Mouse (Mus musculus): Measurements from ENCODE around the gene Frmpd1. TPM values are rescaled to one million over a fixed set of nuclear protein-coding genes. Genes with fewer than 3 reads are reported as not detected.

Frmpd1 gene
- polyA plus RNA-seq, 1 experiment, result not detected

- no peak for TF ChIP-seq POLR2A (IDR thresholded peaks at IDR 0.05; ENCODE audit: borderline replicate concordance, low read depth, low read length)
- TF ChIP-seq CTCF (IDR thresholded peaks at IDR 0.05; ENCODE audit: low read depth, low read length), result no peak
- H3K27ac ChIP-seq (ENCODE audit: insufficient read depth, low read depth, low read length), result no peak overlapping the region
- H3K4me3 ChIP-seq (ENCODE audit: insufficient read depth, low read length), result no peak overlapping the region
- H3K4me1 ChIP-seq (ENCODE audit: control insufficient read depth, insufficient read depth, low read length), result no peaks in the 10 kb centered on the region
Measured at GRCm38 (mm10) chr4:45165955-45166354, 18.7 kb upstream of the Frmpd1 start.

GRCm38 (mm10) chr4:45171340-45171739 is 13.3 kb upstream of the Frmpd1 start:
- TF ChIP-seq CTCF (IDR thresholded peaks at IDR 0.05; ENCODE audit: low read depth, low read length) (no peak), POLR2A (IDR thresholded peaks at IDR 0.05; ENCODE audit: borderline replicate concordance, low read depth, low read length) (no peak)
- Histone ChIP-seq H3K27ac (ENCODE audit: insufficient read depth, low read depth, low read length) (no peak overlapping the region), H3K4me3 (ENCODE audit: insufficient read depth, low read length) (no peak overlapping the region), H3K4me1 (ENCODE audit: control insufficient read depth, insufficient read depth, low read length) (no peaks in the 10 kb centered on the region)

- no peak for TF ChIP-seq POLR2A (IDR thresholded peaks at IDR 0.05; ENCODE audit: borderline replicate concordance, low read depth, low read length)
- TF ChIP-seq CTCF (IDR thresholded peaks at IDR 0.05; ENCODE audit: low read depth, low read length), result no peak
- H3K4me1 ChIP-seq (ENCODE audit: control insufficient read depth, insufficient read depth, low read length), result 0 out of 2 replicates have a peak, but pooled peaks cover 2% of the 10 kb centered on the region
- H3K27ac ChIP-seq (ENCODE audit: insufficient read depth, low read depth, low read length), result no peak overlapping the region
- H3K4me3 ChIP-seq (ENCODE audit: insufficient read depth, low read length), result peak overlapping the region; percentile 64
Measured at GRCm38 (mm10) chr4:45183818-45184520, 706 bp upstream of the Frmpd1 start.

GRCm38 (mm10) chr4:45185331-45185669 is 625 bp downstream of the Frmpd1 start:
- 0 out of 2 replicates have a peak, but pooled peaks cover 2% of the 10 kb centered on the region for H3K4me1 ChIP-seq (ENCODE audit: control insufficient read depth, insufficient read depth, low read length)
- no peak overlapping the region for H3K27ac ChIP-seq (ENCODE audit: insufficient read depth, low read depth, low read length)
- no peak for TF ChIP-seq CTCF (IDR thresholded peaks at IDR 0.05; ENCODE audit: low read depth, low read length)
- no peak for TF ChIP-seq POLR2A (IDR thresholded peaks at IDR 0.05; ENCODE audit: borderline replicate concordance, low read depth, low read length)
- peak overlapping the region; percentile 64 for H3K4me3 ChIP-seq (ENCODE audit: insufficient read depth, low read length)

GRCm38 (mm10) chr4:45198296-45198695 is 13.6 kb downstream of the Frmpd1 start:
- H3K4me1 ChIP-seq (ENCODE audit: control insufficient read depth, insufficient read depth, low read length), result no peaks in the 10 kb centered on the region

DNA sequence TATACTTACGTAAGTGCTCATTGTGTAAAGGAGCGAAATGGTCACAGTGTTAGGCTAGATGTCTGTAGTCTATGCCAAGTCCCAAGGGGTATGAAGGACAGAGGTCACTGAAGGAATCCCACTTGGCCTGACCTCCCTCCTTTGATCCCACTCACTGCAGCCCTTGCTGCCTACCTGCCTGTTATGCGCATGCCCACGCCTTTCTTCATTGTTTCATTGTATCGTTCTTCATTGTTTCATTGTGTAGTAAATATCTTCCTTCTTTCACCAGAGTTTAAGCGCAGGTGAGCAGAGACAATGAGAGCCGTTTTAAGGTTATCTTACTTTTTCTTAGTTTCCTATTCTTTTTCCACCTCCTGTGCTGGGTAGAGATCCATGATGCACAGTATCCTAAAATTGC is 18.6 kb downstream of the Frmpd1 start:
- no peak for TF ChIP-seq CTCF (IDR thresholded peaks at IDR 0.05; ENCODE audit: low read depth, low read length)
- TF ChIP-seq POLR2A (IDR thresholded peaks at IDR 0.05; ENCODE audit: borderline replicate concordance, low read depth, low read length), result no peak
- Histone ChIP-seq H3K4me1 (ENCODE audit: control insufficient read depth, insufficient read depth, low read length) (no peaks in the 10 kb centered on the region), H3K27ac (ENCODE audit: insufficient read depth, low read depth, low read length) (no peak overlapping the region), H3K4me3 (ENCODE audit: insufficient read depth, low read length) (no peak overlapping the region)

More at GRCm38 (mm10) chr4:45198296-45198695, 13.6 kb downstream of the Frmpd1 start:
- no peak overlapping the region for H3K27ac ChIP-seq (ENCODE audit: insufficient read depth, low read depth, low read length)
- H3K4me3 ChIP-seq (ENCODE audit: insufficient read depth, low read length), result no peak overlapping the region
- TF ChIP-seq POLR2A (IDR thresholded peaks at IDR 0.05; ENCODE audit: borderline replicate concordance, low read depth, low read length) (no peak), CTCF (IDR thresholded peaks at IDR 0.05; ENCODE audit: low read depth, low read length) (no peak)

DNA sequence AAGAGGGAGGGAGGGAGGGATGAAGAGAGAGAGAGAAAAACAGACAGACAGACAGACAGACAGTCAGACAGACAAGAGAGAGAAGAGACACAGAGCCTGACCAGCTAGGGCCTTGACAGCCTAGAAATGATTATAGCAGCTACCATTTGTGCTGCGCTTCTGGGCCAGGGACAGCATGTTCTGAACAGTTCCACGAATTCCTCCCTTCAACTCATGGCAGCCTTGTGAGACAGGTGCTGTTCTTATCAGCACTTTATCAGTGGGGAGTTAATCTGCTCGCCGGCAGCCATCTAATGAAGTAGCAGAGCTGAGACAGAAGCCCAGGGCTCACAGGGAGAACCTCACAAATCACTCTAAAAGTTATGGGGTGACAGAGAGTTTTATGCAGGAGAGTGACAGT is 22.8 kb downstream of the Frmpd1 start:
- no peak overlapping the region for H3K4me3 ChIP-seq (ENCODE audit: insufficient read depth, low read length)
- H3K27ac ChIP-seq (ENCODE audit: insufficient read depth, low read depth, low read length), result no peak overlapping the region
- TF ChIP-seq CTCF (IDR thresholded peaks at IDR 0.05; ENCODE audit: low read depth, low read length) (no peak), POLR2A (IDR thresholded peaks at IDR 0.05; ENCODE audit: borderline replicate concordance, low read depth, low read length) (no peak)
- H3K4me1 ChIP-seq (ENCODE audit: control insufficient read depth, insufficient read depth, low read length), result no peaks in the 10 kb centered on the region

- Histone ChIP-seq H3K4me1 (ENCODE audit: control insufficient read depth, insufficient read depth, low read length) (no peaks in the 10 kb centered on the region), H3K27ac (ENCODE audit: insufficient read depth, low read depth, low read length) (no peak overlapping the region), H3K4me3 (ENCODE audit: insufficient read depth, low read length) (no peak overlapping the region)
- no peak for TF ChIP-seq POLR2A (IDR thresholded peaks at IDR 0.05; ENCODE audit: borderline replicate concordance, low read depth, low read length)
- no peak for TF ChIP-seq CTCF (IDR thresholded peaks at IDR 0.05; ENCODE audit: low read depth, low read length)
Measured at GRCm38 (mm10) chr4:45208832-45209363, 24.2 kb downstream of the Frmpd1 start.

- Histone ChIP-seq H3K27ac (ENCODE audit: insufficient read depth, low read depth, low read length) (no peak overlapping the region), H3K4me1 (ENCODE audit: control insufficient read depth, insufficient read depth, low read length) (no peaks in the 10 kb centered on the region), H3K4me3 (ENCODE audit: insufficient read depth, low read length) (no peak overlapping the region)
- no peak for TF ChIP-seq POLR2A (IDR thresholded peaks at IDR 0.05; ENCODE audit: borderline replicate concordance, low read depth, low read length)
- TF ChIP-seq CTCF (IDR thresholded peaks at IDR 0.05; ENCODE audit: low read depth, low read length), result no peak
Measured at GRCm38 (mm10) chr4:45212342-45213063, 27.8 kb downstream of the Frmpd1 start.

DNA sequence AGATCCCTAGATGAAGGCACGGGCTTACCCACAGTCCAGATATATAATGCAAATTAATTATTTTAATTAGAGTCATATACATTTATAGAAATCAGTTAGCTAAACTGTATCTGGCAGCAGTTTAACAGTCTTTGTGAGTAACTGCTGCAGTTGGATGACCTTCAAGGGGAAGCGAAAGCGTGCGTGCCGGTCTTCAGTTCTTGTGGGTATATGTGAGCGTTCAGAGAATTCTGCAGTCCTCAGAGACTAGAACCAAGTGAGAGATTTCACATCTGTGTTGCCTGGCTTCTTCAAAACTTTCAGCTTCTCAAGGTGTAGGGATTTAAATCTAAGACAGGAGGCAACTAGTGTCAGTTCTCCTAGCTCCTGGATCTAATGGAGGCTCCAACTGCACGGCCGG is 35.3 kb downstream of the Frmpd1 start:
- H3K4me1 ChIP-seq (ENCODE audit: control insufficient read depth, insufficient read depth, low read length), result no peaks in the 10 kb centered on the region
- TF ChIP-seq POLR2A (IDR thresholded peaks at IDR 0.05; ENCODE audit: borderline replicate concordance, low read depth, low read length) (no peak), CTCF (IDR thresholded peaks at IDR 0.05; ENCODE audit: low read depth, low read length) (no peak)
- H3K4me3 ChIP-seq (ENCODE audit: insufficient read depth, low read length), result no peak overlapping the region
- no peak overlapping the region for H3K27ac ChIP-seq (ENCODE audit: insufficient read depth, low read depth, low read length)
